Mouse (Mus musculus): ENCODE results near the gene Cd151.

DNA sequence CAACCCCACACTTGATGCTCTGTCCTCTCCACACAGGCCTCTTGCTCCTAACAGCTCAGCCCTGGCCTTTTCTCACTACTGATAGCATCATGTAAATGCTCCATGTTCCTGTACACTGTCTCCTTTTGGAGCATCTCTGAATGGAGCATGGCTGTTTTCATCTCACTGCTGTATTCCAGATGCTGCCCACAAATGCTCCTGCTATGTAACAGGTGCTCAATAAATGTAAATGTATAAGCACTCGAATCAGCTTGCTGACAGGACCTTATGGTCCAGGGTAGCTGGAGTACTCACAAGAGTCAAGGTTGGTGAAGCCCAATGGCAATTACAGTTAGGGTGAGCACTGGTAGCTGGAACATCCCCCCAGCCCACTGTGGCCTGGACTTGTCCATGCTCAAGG lies 4.0 kb downstream of the Cd151 start:
- TF ChIP-seq CTCF (IDR thresholded peaks at IDR 0.05; ENCODE audit: low read depth, low read length) (no peak), POLR2A (IDR thresholded peaks at IDR 0.05; ENCODE audit: borderline replicate concordance, low read depth, low read length) (no peak)

Measured in bone marrow macrophage, adult 2 months (primary cell).